Mouse (Mus musculus): ENCODE data around the gene AY358078.

AY358078 gene

GRCm38 (mm10) chr14:51871741-51872140 lies 71.9 kb downstream of the AY358078 start:
- no peak for ATAC-seq (ENCODE audit: insufficient number of reproducible peaks, low FRiP score, low TSS enrichment)
